Mouse (Mus musculus) telencephalon, adult 2 months (tissue): Measurements from ENCODE around the gene Dpf3.

Experiments
- DNase-seq: peaks from one replicate; pipeline ENCODE4 v3.0.0-alpha.2; 2011; ENCODE audit warnings: low read depth, low spot score

The Dpf3 gene

DNA sequence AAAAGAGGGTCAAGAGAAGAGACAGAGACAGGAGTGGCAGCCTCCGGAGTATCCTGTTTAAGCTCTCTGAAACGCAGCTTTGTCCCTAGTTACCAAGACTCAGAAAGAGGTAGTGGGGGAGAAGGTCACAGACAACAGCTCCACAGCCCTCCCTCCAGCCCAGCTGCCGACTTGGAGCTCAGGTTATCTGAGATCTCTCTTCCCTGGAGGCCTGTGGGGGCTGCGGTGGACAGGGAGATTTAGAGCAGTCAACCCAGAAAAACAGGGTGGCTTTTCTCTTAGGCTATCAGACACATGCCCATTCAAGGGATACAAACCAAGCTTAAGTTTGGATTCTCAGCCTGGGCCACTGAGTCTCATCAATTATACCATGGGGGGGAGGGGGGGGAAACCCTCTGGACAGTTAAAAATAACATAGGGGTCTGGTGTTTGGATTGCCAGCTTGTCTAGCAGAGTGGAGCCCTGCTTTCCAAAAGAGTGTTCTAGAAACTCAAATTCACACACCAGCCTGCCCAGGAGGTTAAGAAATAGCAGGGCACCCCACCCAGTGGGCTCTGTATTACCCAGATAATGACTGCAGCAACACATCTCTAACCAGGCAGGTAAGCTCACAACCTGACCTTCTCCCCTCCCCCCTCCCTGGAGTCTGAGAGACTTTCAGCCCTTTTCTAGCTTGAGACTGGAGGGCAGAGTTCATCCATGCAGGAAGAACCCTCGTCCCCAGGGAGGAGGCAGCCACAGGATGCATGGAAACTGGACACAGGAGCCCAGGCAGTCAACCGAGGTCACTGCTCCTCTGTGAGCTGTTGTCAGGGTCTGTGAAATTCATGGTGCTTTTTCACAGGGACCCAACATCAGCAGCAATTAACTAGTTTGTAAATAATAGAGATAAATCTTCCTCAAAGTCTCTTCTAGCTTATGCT, 20.7 kb downstream of the Dpf3 start:
- DNase-seq = no peak

- DNase-seq = no peak
These were observed 21.5 kb downstream of the Dpf3 start for GRCm38 (mm10) chr12:83466053-83466452.

DNA sequence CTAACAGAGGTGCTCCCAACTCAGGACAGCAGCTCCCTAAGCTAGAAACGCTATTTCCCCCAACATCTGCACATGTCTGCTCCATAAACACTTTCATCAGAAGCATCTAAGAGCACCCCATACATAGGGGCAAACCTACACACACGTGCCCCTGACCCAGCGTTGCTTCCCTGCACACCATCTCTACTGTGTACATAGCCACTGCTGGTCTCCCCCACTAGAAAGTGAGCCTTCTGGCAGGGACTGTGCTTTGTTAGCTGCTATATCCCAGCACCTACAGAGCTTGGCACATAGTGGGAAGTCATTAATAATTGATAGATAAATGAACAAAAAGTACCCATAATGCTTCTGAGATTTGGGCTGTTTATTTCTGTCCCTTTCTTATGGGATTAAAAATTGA, 27.2 kb downstream of the Dpf3 start:
- no peak for DNase-seq

- DNase-seq = no peak
These were observed 32.7 kb downstream of the Dpf3 start for GRCm38 (mm10) chr12:83454697-83455321.

- DNase-seq = no peak
These were observed 35.7 kb downstream of the Dpf3 start for GRCm38 (mm10) chr12:83451850-83452249.

DNA sequence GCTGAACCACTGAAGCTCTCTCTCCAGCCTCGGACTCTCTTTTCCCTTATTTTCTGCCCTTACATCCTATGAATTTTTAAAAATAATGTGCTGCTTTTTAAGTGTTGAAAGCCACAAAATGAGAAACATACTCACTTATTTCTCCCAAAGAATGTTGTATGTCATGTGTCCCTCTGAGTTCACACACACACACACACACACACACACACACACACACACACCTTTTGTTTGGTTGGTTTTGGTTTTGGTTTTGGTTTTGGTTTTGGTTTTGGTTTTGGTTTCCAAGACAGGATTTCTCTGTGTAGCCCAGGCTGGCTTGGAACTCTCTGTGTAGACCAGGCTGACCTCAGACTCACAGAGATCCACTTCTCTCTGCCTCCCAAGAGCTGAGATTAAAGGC, 37.0 kb downstream of the Dpf3 start:
- no peak for DNase-seq

DNA sequence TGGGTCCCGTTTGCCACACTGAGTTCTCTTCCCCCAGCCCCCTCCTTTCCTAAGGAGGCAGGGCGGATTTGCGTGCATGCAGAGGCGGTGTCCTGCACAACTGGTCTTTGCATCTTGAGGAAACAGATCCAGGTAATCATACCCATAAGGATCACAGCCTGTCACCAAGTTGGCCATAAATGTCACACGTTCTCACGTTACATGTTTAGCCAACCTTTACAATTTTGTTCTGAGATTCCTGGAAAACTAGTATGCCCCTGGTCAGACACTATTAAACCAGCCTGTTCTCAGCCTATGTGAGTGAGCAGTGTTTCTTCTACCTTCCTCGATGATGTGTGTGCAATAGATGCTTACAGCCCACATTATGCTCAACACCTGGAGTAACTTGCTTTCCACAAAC, 38.3 kb downstream of the Dpf3 start:
- no peak for DNase-seq

GRCm38 (mm10) chr12:83445587-83445986, 41.9 kb downstream of the Dpf3 start:
- DNase-seq = no peak

- peak; percentile 79 for DNase-seq
These were observed 43.1 kb downstream of the Dpf3 start for GRCm38 (mm10) chr12:83444448-83444847.

GRCm38 (mm10) chr12:83438002-83438401, 49.5 kb downstream of the Dpf3 start:
- DNase-seq = no peak

GRCm38 (mm10) chr12:83433987-83434698, 53.4 kb downstream of the Dpf3 start:
- no peak for DNase-seq

GRCm38 (mm10) chr12:83433436-83433835, 54.1 kb downstream of the Dpf3 start:
- no peak for DNase-seq

DNA sequence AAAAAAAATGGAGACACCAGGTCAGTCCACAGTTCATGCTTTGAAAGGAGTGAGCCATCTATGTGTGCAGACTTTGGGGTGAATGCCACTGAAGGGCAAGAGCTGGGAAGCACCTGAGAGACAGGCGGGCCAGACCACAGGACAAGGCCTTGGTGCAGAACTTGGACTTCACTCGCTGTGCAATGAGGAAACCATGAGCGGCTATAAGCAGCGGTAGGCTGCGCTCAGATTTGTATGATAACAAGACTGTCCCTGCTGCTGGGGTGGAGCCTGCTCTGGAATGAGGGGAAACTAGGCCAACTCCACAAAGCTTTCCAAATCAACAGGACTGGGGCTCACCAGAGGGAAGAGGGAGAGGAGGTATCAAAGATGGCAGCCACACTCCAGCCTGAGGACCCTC, 57.3 kb downstream of the Dpf3 start:
- DNase-seq = no peak

DNA sequence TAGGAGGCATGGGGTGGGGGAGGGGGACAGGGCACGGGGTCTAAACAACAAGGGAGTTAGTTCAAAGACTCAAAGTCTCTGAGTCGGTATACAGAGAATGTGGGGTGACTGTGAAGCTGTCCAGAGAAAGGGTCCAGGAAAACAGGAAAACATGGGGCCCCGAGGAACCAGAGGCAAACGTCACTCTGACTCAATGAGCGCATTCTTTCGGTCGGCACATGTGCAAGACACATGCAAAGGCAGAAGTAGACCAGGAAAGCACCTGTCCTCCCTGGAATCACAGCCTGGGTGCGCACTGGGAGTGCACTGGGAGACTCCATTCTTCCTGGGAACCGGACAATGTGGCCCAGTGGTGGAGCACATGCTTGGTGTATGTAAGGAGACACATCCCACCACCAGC, 59.5 kb downstream of the Dpf3 start:
- no peak for DNase-seq

DNA sequence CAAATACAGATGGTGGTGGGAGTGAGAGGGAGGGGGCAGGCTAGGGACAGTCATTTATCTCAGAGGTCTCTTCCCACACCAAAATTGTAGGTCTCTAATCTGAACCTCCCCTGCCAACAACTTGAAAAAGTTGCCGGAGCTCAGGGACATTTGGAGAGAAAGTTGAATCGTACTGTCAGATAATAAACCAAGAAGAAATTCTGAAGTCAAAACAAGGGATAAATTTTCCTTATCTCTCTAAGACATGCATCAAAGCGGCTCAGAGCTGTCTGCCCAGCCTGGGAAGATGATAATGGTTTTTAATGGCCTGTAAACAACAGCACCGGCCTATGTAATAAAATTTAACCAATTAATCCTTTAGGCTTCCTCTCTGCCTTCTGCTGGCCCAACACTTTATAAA, 59.9 kb downstream of the Dpf3 start:
- DNase-seq = no peak

- DNase-seq = no peak
These were observed 61.2 kb downstream of the Dpf3 start for GRCm38 (mm10) chr12:83426326-83426725.

GRCm38 (mm10) chr12:83425736-83426135, 61.8 kb downstream of the Dpf3 start:
- no peak for DNase-seq

- no peak for DNase-seq
These were observed 62.6 kb downstream of the Dpf3 start for GRCm38 (mm10) chr12:83424720-83425444.

- no peak for DNase-seq
These were observed 63.3 kb downstream of the Dpf3 start for GRCm38 (mm10) chr12:83424086-83424719.

DNA sequence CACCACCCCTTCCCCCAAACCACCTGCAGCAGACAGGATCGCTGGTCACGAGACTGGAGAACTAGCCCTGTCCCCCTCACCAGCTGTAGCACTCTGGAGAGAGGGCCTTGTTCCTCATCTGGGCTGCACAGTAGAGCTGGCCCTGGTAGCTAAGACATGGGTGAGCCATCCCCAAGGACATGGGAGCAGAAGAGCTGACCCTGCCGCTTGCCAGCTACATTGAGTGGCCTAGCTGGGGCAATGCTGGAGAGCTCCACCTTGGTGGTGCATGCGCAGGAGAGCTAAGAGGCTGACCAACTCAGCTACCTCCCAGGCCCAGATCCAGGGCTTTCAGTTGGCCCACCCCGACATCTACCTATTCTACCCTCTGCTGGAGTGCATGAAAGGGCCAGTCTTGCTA, 67.2 kb downstream of the Dpf3 start:
- DNase-seq = no peak

- no peak for DNase-seq
These were observed 72.3 kb downstream of the Dpf3 start for GRCm38 (mm10) chr12:83415207-83415606.
